Mouse (Mus musculus) MEL (cell line): Measurements from ENCODE around the gene Fam84b. TPM values are rescaled to one million over a fixed set of nuclear protein-coding genes. Genes with fewer than 3 reads are reported as not detected.

Experiments used
- DNase-seq: peaks from one replicate; pipeline ENCODE4 v3.0.0; 2011; ENCODE audit warnings: low read depth, low spot score
- H3K27ac ChIP-seq: 2 replicates; pipeline ENCODE4 v1.5.1; 2012; ENCODE audit warnings: low read depth, mild to moderate bottlenecking, control low read depth, low read length, moderate library complexity; ENCODE audit not compliant: control insufficient read depth
- H3K27me3 ChIP-seq, 2 experiments: fragments of 150-350 bp in 1 of 2; sonication (generic) in 1 of 2; 2 replicates each; pipeline ENCODE4 v1.6.1; 2012; ENCODE audit warnings: low read length in 2 of 2, mild to moderate bottlenecking in 2 of 2, improper control_type of control experiment in 1 of 2, moderate library complexity in 1 of 2; ENCODE audit not compliant: insufficient read depth in 2 of 2, control insufficient read depth in 1 of 2
- H3K36me3 ChIP-seq, 2 experiments: 2 replicates each; pipeline ENCODE4 v1.6.1; 2012 to 2014; ENCODE audit warnings: low read length in 2 of 2, improper control_type of control experiment in 1 of 2, inconsistent platforms in 1 of 2, mild to moderate bottlenecking in 1 of 2; ENCODE audit not compliant: insufficient read depth in 2 of 2, control insufficient read depth in 1 of 2
- H3K4me1 ChIP-seq, 2 experiments: fragments of 150-350 bp in 1 of 2; sonication (generic) in 1 of 2; 2 replicates each; pipeline ENCODE4 v1.6.1; 2012; ENCODE audit warnings: low read length in 2 of 2, improper control_type of control experiment in 1 of 2, mild to moderate bottlenecking in 1 of 2; ENCODE audit not compliant: insufficient read depth in 2 of 2, control insufficient read depth in 1 of 2
- H3K4me3 ChIP-seq, 2 experiments: fragments of 150-350 bp in 1 of 2; sonication (generic) in 1 of 2; 2 replicates each; pipeline ENCODE4 v1.5.1; 2012; ENCODE audit warnings: low read depth in 2 of 2, low read length in 2 of 2, mild to moderate bottlenecking in 2 of 2, moderate library complexity in 2 of 2, control low read depth in 1 of 2, improper control_type of control experiment in 1 of 2; ENCODE audit not compliant: control insufficient read depth in 1 of 2, insufficient read depth in 1 of 2
- H3K79me2 ChIP-seq: 2 replicates; pipeline ENCODE4 v1.6.1; 2012; ENCODE audit warnings: mild to moderate bottlenecking, low read length, moderate library complexity; ENCODE audit not compliant: control insufficient read depth, poor library complexity, insufficient read depth
- H3K9ac ChIP-seq: 2 replicates; pipeline ENCODE4 v1.6.1; 2012; ENCODE audit warnings: low read depth, mild to moderate bottlenecking, control low read depth, low read length, moderate library complexity; ENCODE audit not compliant: control insufficient read depth, poor library complexity, severe bottlenecking
- H3K9me3 ChIP-seq: fragments of 150-350 bp; sonication (generic); replicated peaks from 2 replicates; pipeline ENCODE4 v1.6.1; 2012; ENCODE audit warnings: mild to moderate bottlenecking, low read length, improper control_type of control experiment, moderate library complexity; ENCODE audit not compliant: insufficient read depth
- BHLHE40 ChIP-seq: IDR thresholded peaks from 2 replicates; pipeline ENCODE4 v1.6.1; 2012; ENCODE audit warnings: low read depth, mild to moderate bottlenecking, inconsistent platforms, low read length, improper control_type of control experiment, borderline replicate concordance
- CTCF ChIP-seq, 3 experiments: IDR thresholded peaks in 2 of 3; conservative IDR thresholded peaks in 1 of 3; 2 replicates each; pipeline ENCODE4 v1.5.1; 2011 to 2012; ENCODE audit warnings: low read length in 3 of 3, low read depth in 2 of 3, mild to moderate bottlenecking in 2 of 3, improper control_type of control experiment in 1 of 3, inconsistent platforms in 1 of 3, mixed read lengths in 1 of 3, moderate library complexity in 1 of 3; ENCODE audit not compliant: control insufficient read depth in 1 of 3, insufficient read depth in 1 of 3, poor library complexity in 1 of 3, severe bottlenecking in 1 of 3
- E2F4 ChIP-seq: IDR thresholded peaks from 2 replicates; pipeline ENCODE4 v1.6.1; 2011; ENCODE audit warnings: low read depth, low read length, improper control_type of control experiment, borderline replicate concordance
- ETS1 ChIP-seq: IDR thresholded peaks from 2 replicates; pipeline ENCODE4 v1.6.1; 2012; ENCODE audit warnings: low read depth, mild to moderate bottlenecking, inconsistent platforms, low read length, improper control_type of control experiment, moderate library complexity
- HCFC1 ChIP-seq: IDR thresholded peaks from 2 replicates; pipeline ENCODE4 v1.6.1; 2012; ENCODE audit warnings: low read depth, mild to moderate bottlenecking, inconsistent platforms, low read length, improper control_type of control experiment, moderate library complexity
- JUND ChIP-seq: IDR thresholded peaks from 2 replicates; pipeline ENCODE4 v1.6.1; 2011; ENCODE audit warnings: low read depth, mild to moderate bottlenecking, improper control_type of control experiment, low read length
- KAT2A ChIP-seq: conservative IDR thresholded peaks from 2 replicates; pipeline ENCODE4 v1.6.1; 2012; ENCODE audit warnings: low read depth, low read length, improper control_type of control experiment, inconsistent platforms
- MAFK ChIP-seq: IDR thresholded peaks from 2 replicates; pipeline ENCODE4 v1.6.1; 2011; ENCODE audit warnings: low read depth, mild to moderate bottlenecking, low read length, improper control_type of control experiment, borderline replicate concordance
- MAZ ChIP-seq: IDR thresholded peaks from 2 replicates; pipeline ENCODE4 v1.6.1; 2012; ENCODE audit warnings: low read depth, mild to moderate bottlenecking, inconsistent platforms, low read length, improper control_type of control experiment
- MEF2A ChIP-seq: IDR thresholded peaks from 2 replicates; pipeline ENCODE4 v1.6.1; 2014; ENCODE audit warnings: low read depth, mild to moderate bottlenecking, inconsistent platforms, low read length, improper control_type of control experiment; ENCODE audit not compliant: poor library complexity, insufficient replicate concordance, severe bottlenecking; ENCODE audit errors: extremely low read depth
- MYB ChIP-seq: IDR thresholded peaks from 2 replicates; pipeline ENCODE4 v1.6.1; 2011; ENCODE audit warnings: mild to moderate bottlenecking, low read depth, low read length, improper control_type of control experiment
- NELFE ChIP-seq: IDR thresholded peaks from 2 replicates; pipeline ENCODE4 v1.6.1; 2011; ENCODE audit warnings: low read depth, low read length, improper control_type of control experiment
- POLR2AphosphoS2 ChIP-seq: IDR thresholded peaks from 2 replicates; pipeline ENCODE4 v1.6.1; 2011; ENCODE audit warnings: low read length, improper control_type of control experiment
- POLR2AphosphoS5 ChIP-seq: IDR thresholded peaks from 2 replicates; pipeline ENCODE4 v1.6.1; 2012; ENCODE audit warnings: low read depth, borderline replicate concordance, mild to moderate bottlenecking, inconsistent platforms, low read length, moderate library complexity, mixed read lengths
- RAD21 ChIP-seq: IDR thresholded peaks from 2 replicates; pipeline ENCODE4 v1.6.1; 2011; ENCODE audit warnings: mild to moderate bottlenecking, low read depth, low read length, improper control_type of control experiment
- SIN3A ChIP-seq: IDR thresholded peaks from 2 replicates; pipeline ENCODE4 v1.6.1; 2012; ENCODE audit warnings: low read length, improper control_type of control experiment, inconsistent platforms
- TCF12 ChIP-seq: IDR thresholded peaks from 2 replicates; pipeline ENCODE4 v1.6.1; 2014; ENCODE audit warnings: low read depth, mild to moderate bottlenecking, inconsistent platforms, low read length, improper control_type of control experiment, moderate library complexity
- USF1 ChIP-seq: IDR thresholded peaks from 2 replicates; pipeline ENCODE4 v1.6.1; 2014; ENCODE audit warnings: low read depth, mild to moderate bottlenecking, inconsistent platforms, low read length, improper control_type of control experiment, moderate library complexity
- ZMIZ1 ChIP-seq: IDR thresholded peaks from 2 replicates; pipeline ENCODE4 v1.6.1; 2012; ENCODE audit warnings: low read depth, mild to moderate bottlenecking, inconsistent platforms, low read length, improper control_type of control experiment, moderate library complexity
- ZNF384 ChIP-seq: IDR thresholded peaks from 2 replicates; pipeline ENCODE4 v1.6.1; 2012; ENCODE audit warnings: low read depth, mild to moderate bottlenecking, inconsistent platforms, low read length, improper control_type of control experiment
- polyA plus RNA-seq, 2 experiments: library from polyadenylated mRNA; stranded (reverse) in 1 of 2; unstranded in 1 of 2; fragments of >175 nt in 1 of 2; fragments of >200 nt in 1 of 2; gene quantifications; 2 replicates each; pipeline versions ENCODE4 v1.2.1 to v1.2.4; 2012; ENCODE audit warnings: low replicate concordance in 2 of 2, low read depth in 1 of 2; ENCODE audit not compliant: insufficient read length in 2 of 2, insufficient read depth in 1 of 2, missing spikeins in 1 of 2
- total RNA-seq: library from RNA; depleted of rRNA; stranded (reverse); fragments of 300-350 nt; gene quantifications from 2 replicates; pipeline ENCODE4 v1.2.3, GENCODE M21; 2012; rRNA removed

Fam84b gene
- not detected in 2 replicates for total RNA-seq
- not detected for polyA plus RNA-seq

- Histone ChIP-seq H3K9me3 (no peaks in the 10 kb centered on the region), H3K36me3 (no peaks in the 10 kb centered on the region), H3K79me2 (no peaks in the 10 kb centered on the region), H3K27me3 (no peaks in the 10 kb centered on the region), H3K9ac (no peak within 1 kb of the TSS), H3K27ac (no peak within 1 kb of the TSS), H3K4me1 (no peaks in the 10 kb centered on the region), H3K4me3 (no peak within 1 kb of the TSS)
- DNase-seq, result no peak
- TF ChIP-seq ZMIZ1 (no peak), RAD21 (no peak), ZNF384 (no peak), CTCF (IDR thresholded peaks at IDR 0.05 in 2 of 3, conservative IDR thresholded peaks at IDR 0.05 in 1 of 3; ENCODE audit: control insufficient read depth in 1 of 3, insufficient read depth in 1 of 3, low read depth in 2 of 3, low read length in 3 of 3, poor library complexity in 1 of 3, severe bottlenecking in 1 of 3) (no peak), MAZ (no peak), JUND (no peak), ETS1 (no peak), MAFK (no peak), MEF2A (no peak), E2F4 (no peak), NELFE (no peak), POLR2AphosphoS5 (no peak), POLR2AphosphoS2 (no peak), HCFC1 (no peak), SIN3A (no peak), KAT2A (no peak), TCF12 (no peak), MYB (no peak), USF1 (no peak), BHLHE40 (no peak)
These were observed at the start of gene Fam84b for GRCm38 (mm10) chr15:60853231-60853999. TSS of gene Fam84b (minus strand) at chr15:60853778.
